Mouse (Mus musculus) kidney, postnatal 10 days (tissue): Measurements from ENCODE around the gene Mkrn3.

Experiments used
- DNase-seq: peaks from one replicate; pipeline ENCODE4 v3.0.0; 2021; ENCODE audit warnings: mixed read lengths

Mkrn3 gene

DNA sequence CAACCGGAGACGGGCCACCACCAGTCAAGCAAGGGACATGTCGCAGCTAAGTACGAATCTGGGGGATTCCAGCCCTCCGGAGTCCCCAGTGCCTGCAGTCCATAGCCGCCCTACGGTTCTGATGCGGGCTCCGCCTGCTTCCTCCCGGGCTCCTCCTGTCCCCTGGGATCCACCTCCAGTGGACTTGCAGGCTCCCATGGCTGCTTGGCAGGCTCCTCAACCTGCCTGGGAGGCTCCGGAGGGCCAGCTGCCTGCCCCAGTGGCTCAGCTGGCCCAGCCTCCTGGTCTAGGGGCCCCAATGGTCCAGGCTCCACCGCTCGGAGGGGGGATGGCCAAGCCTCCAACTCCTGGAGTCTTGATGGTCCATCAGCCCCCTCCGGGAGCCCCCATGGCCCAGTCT is 42.6 kb downstream of the Mkrn3 start:
- DNase-seq, result no peak

DNA sequence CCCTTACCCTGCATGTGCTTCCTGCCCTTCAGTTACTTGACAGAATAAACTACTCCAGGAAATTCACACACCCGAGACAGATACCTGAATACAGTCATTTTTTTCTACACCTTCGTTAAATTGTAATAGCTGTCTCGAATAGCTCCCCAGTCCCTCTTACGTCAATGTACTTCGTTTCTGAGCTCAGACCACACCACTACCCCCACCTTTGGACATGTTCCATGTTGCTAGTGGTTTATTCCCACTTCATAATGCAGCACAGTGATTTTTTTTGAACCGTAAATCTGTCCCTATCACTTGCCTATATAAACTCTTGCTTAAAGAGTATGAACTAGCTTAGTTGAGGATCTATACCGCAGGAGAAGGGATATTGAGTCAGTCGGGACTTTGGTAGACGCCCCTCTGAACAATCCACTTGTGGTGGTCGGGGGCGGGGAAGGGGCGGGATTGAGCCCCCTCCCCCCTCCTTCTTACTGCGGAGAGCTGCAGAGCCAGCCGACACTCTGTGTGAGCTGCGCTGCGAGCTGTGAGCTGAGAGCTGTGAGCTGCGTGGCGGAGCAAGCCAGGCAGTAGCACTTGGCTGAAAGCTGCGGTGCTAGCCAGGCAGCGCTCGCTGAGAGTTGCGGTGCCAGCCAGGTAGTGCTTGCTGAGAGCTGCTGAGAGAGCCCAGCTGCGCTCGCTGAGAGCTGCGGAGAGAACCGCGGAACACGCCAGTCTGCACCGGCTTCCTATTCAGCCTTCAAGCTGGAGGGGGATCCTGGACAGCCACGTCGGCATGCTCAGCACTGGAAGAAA is 43.2 kb downstream of the Mkrn3 start, which contains the start of gene Magel2:
Gene Magel2, plus strand, starts transcription at position 501 of the 795 bp plus-strand sequence.
- peak; percentile 11 for DNase-seq

DNA sequence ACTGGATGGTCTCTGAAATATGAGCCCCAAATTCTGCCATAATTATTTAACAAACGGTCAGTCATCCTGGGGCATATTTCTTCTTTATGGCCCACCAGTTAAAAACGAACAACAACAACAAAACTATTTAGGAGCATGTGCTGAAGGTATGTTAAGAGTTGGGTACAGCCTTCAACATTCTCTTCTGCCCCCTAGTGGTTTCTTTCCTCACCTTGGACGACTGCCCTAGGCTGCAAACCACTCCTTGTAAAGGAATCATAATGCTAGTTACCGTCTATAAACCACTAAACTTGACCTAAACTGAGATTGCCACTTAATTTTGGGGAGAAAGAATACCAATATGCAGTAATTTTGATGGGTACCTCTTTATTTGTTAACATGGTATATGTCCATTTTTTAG is 44.3 kb downstream of the Mkrn3 start:
- peak; percentile 19 for DNase-seq
